Mouse (Mus musculus) midbrain, postnatal 0 days (tissue): ENCODE measurements around the gene Cacna1i. TPM values are rescaled to one million over a fixed set of nuclear protein-coding genes. Genes with fewer than 3 reads are reported as not detected.
A peak's percentile ranks its signal among the peaks of the same experiment; 100 is the strongest.

Experiments used
- ATAC-seq: fragments of 200-750 bp; cut with Nextera tagmentation; 2 replicates; pipeline ENCODE4 v1.8.0; 2017; ENCODE audit warnings: moderate number of reproducible peaks, mild to moderate bottlenecking, moderate TSS enrichment, moderate library complexity; ENCODE audit not compliant: low FRiP score
- DNase-seq: peaks from one replicate; pipeline ENCODE4 v3.0.0-alpha.2; 2015; ENCODE audit warnings: low spot score
- H3K27ac ChIP-seq: fragments of 300-500 bp; sonication (generic); 2 replicates; pipeline ENCODE4 v1.5.1; 2014; ENCODE audit warnings: low read depth, mild to moderate bottlenecking, low read length, mixed read lengths
- H3K27me3 ChIP-seq: fragments of 300-500 bp; sonication (generic); 2 replicates; pipeline ENCODE4 v1.6.1; 2014; ENCODE audit warnings: low read length, control low read depth, mixed read lengths; ENCODE audit not compliant: insufficient read depth
- H3K36me3 ChIP-seq: fragments of 300-500 bp; sonication (generic); 2 replicates; pipeline ENCODE4 v1.6.1; 2014; ENCODE audit warnings: low read length, control low read depth, mixed read lengths; ENCODE audit not compliant: insufficient read depth
- H3K4me1 ChIP-seq: fragments of 300-500 bp; sonication (generic); 2 replicates; pipeline ENCODE4 v1.6.1; 2014; ENCODE audit warnings: mild to moderate bottlenecking, control low read depth, antibody characterized with exemption, low read length, mixed read lengths; ENCODE audit not compliant: insufficient read depth
- H3K4me2 ChIP-seq: fragments of 300-500 bp; sonication (generic); 2 replicates; pipeline ENCODE4 v1.6.1; 2014; ENCODE audit warnings: low read depth, mild to moderate bottlenecking, low read length, mixed read lengths; ENCODE audit not compliant: poor library complexity, severe bottlenecking
- H3K4me3 ChIP-seq: fragments of 300-500 bp; sonication (generic); 2 replicates; pipeline ENCODE4 v1.5.1; 2014; ENCODE audit warnings: low read depth, mild to moderate bottlenecking, low read length, moderate library complexity
- H3K9ac ChIP-seq: fragments of 300-500 bp; sonication (generic); replicated peaks from 2 replicates; pipeline ENCODE4 v1.6.1; 2014; ENCODE audit warnings: mild to moderate bottlenecking, low read length, moderate library complexity, mixed read lengths; ENCODE audit not compliant: poor library complexity, severe bottlenecking
- H3K9me3 ChIP-seq: fragments of 300-500 bp; sonication (generic); 2 replicates; pipeline ENCODE4 v1.6.1; 2016; ENCODE audit warnings: low read length, control low read depth
- CTCF ChIP-seq: IDR thresholded peaks from 2 replicates; pipeline ENCODE4 v1.5.1; 2016; ENCODE audit warnings: antibody characterized with exemption, mild to moderate bottlenecking
- WGBS: fragments of 180-500 bp; shearing (Covaris S2); extraction: QIAGEN DNeasy Blood & Tissue Kit; methylation state at CpG from one replicate; pipeline ENCODE4 v1.1.7; 2014; 5-methylcytosine and 5-hydroxymethylcytosine counted together
- polyA plus RNA-seq: library from polyadenylated mRNA; unstranded; fragments of >200 nt; fragmentation: Nextera tagmentation; extraction: Ambion mirVana; gene quantifications from 2 replicates; pipeline ENCODE4 v1.2.1, GENCODE M21; 2015
- total RNA-seq: library from RNA; depleted of rRNA; stranded (reverse); fragments of >200 nt; gene quantifications from 2 replicates; pipeline ENCODE4 v1.2.3, GENCODE M21; 2014

Gene Cacna1i
- total and polyA plus RNA-seq, 2 experiments from 2014 or later, result 1.1 to 14.6 TPM

- 26% methylated on average over 1 of the region's 1 CpGs for WGBS
- no peaks in the 10 kb centered on the region for H3K27me3 ChIP-seq
- H3K36me3 ChIP-seq, result no peaks in the 10 kb centered on the region
- H3K9ac ChIP-seq, result no peak overlapping the region
- no peak for ATAC-seq
- no peaks in the 10 kb centered on the region for H3K4me1 ChIP-seq
- no peak overlapping the region for H3K4me3 ChIP-seq
- H3K27ac ChIP-seq, result no peak overlapping the region
- no peak overlapping the region for H3K4me2 ChIP-seq
- no peaks in the 10 kb centered on the region for H3K9me3 ChIP-seq
- DNase-seq, result peak; percentile 44
- TF ChIP-seq CTCF, result no peak
Observed at GRCm38 (mm10) chr15:80407873-80408272, 120.8 kb downstream of the Cacna1i start.

- Histone ChIP-seq H3K4me3 (no peak overlapping the region), H3K4me1 (no peaks in the 10 kb centered on the region), H3K27me3 (no peaks in the 10 kb centered on the region), H3K4me2 (no peak overlapping the region), H3K27ac (no peak overlapping the region), H3K9ac (no peak overlapping the region), H3K9me3 (no peaks in the 10 kb centered on the region), H3K36me3 (no peaks in the 10 kb centered on the region)
- 70% methylated on average over 7 of the region's 7 CpGs for WGBS
- DNase-seq (peak; percentile 51), ATAC-seq (no peak)
- no peak for TF ChIP-seq CTCF
Observed at GRCm38 (mm10) chr15:80410661-80411060, 123.6 kb downstream of the Cacna1i start.

GRCm38 (mm10) chr15:80413070-80413469 lies 126.0 kb downstream of the Cacna1i start:
- no peak overlapping the region for H3K9ac ChIP-seq
- no peak for TF ChIP-seq CTCF
- H3K9me3 ChIP-seq, result no peaks in the 10 kb centered on the region
- H3K4me1 ChIP-seq, result no peaks in the 10 kb centered on the region
- H3K27ac ChIP-seq, result no peak overlapping the region
- no peaks in the 10 kb centered on the region for H3K27me3 ChIP-seq
- WGBS, result 76% methylated on average over 4 of the region's 4 CpGs
- H3K4me3 ChIP-seq, result no peak overlapping the region
- DNase-seq (peak; percentile 55), ATAC-seq (no peak)
- no peak overlapping the region for H3K4me2 ChIP-seq
- no peaks in the 10 kb centered on the region for H3K36me3 ChIP-seq

GRCm38 (mm10) chr15:80413988-80414721 lies 127.1 kb downstream of the Cacna1i start:
- DNase-seq, result peak; percentile 37
- no peak overlapping the region for H3K4me2 ChIP-seq
- WGBS, result 82% methylated on average over 17 of the region's 17 CpGs
- TF ChIP-seq CTCF, result no peak
- no peaks in the 10 kb centered on the region for H3K9me3 ChIP-seq
- H3K9ac ChIP-seq, result no peak overlapping the region
- no peaks in the 10 kb centered on the region for H3K36me3 ChIP-seq
- no peaks in the 10 kb centered on the region for H3K4me1 ChIP-seq
- no peak overlapping the region for H3K27ac ChIP-seq
- no peak overlapping the region for H3K4me3 ChIP-seq
- ATAC-seq, result no peak
- H3K27me3 ChIP-seq, result no peaks in the 10 kb centered on the region

- 71% methylated on average over 4 of the region's 4 CpGs for WGBS
- no peak for TF ChIP-seq CTCF
- no peak overlapping the region for H3K27ac ChIP-seq
- ATAC-seq, result no peak
- no peak overlapping the region for H3K9ac ChIP-seq
- no peaks in the 10 kb centered on the region for H3K36me3 ChIP-seq
- H3K27me3 ChIP-seq, result no peaks in the 10 kb centered on the region
- H3K4me1 ChIP-seq, result no peaks in the 10 kb centered on the region
- H3K9me3 ChIP-seq, result no peaks in the 10 kb centered on the region
- DNase-seq, result peak; percentile 35
- no peak overlapping the region for H3K4me2 ChIP-seq
- H3K4me3 ChIP-seq, result no peak overlapping the region
Observed at GRCm38 (mm10) chr15:80415132-80415531, 128.1 kb downstream of the Cacna1i start.

GRCm38 (mm10) chr15:80417066-80417465 lies 130.0 kb downstream of the Cacna1i start:
- no peaks in the 10 kb centered on the region for H3K9me3 ChIP-seq
- no peaks in the 10 kb centered on the region for H3K4me1 ChIP-seq
- DNase-seq, result no peak
- no peaks in the 10 kb centered on the region for H3K27me3 ChIP-seq
- no peak overlapping the region for H3K4me3 ChIP-seq
- no peak overlapping the region for H3K4me2 ChIP-seq
- no peaks in the 10 kb centered on the region for H3K36me3 ChIP-seq
- WGBS, result 67% methylated on average over 8 of the region's 9 CpGs
- H3K27ac ChIP-seq, result no peak overlapping the region
- no peak overlapping the region for H3K9ac ChIP-seq
- TF ChIP-seq CTCF, result no peak
- ATAC-seq, result no peak
